Mouse (Mus musculus) C2C12 (cell line): ENCODE data around the gene Nav3. TPM values are rescaled to one million over a fixed set of nuclear protein-coding genes. Genes with fewer than 3 reads are reported as not detected.

Experiments used
- H3K27me3 ChIP-seq: one replicate; pipeline ENCODE4 v1.6.1; 2011; ENCODE audit not compliant: control insufficient read depth, insufficient read depth, insufficient read length
- H3K36me3 ChIP-seq: one replicate; pipeline ENCODE4 v1.6.1; 2011; ENCODE audit not compliant: control insufficient read depth, insufficient read depth
- H3K4me3 ChIP-seq: one replicate; pipeline ENCODE4 v1.5.1; 2011; ENCODE audit warnings: mild to moderate bottlenecking, control low read depth; ENCODE audit not compliant: poor library complexity, insufficient read depth, severe bottlenecking
- H3K79me2 ChIP-seq: one replicate; pipeline ENCODE4 v1.6.1; 2011; ENCODE audit not compliant: control insufficient read depth, insufficient read depth
- H3K79me3 ChIP-seq: one replicate; pipeline ENCODE4 v1.6.1; 2011; ENCODE audit warnings: low read depth, control low read depth
- H3ac ChIP-seq: one replicate; pipeline ENCODE3; 2011; ENCODE audit warnings: low read depth; ENCODE audit not compliant: control insufficient read depth, insufficient read length
- CEBPB ChIP-seq: IDR thresholded peaks from one replicate; pipeline ENCODE4 v1.6.1; 2011; ENCODE audit warnings: low read depth, mild to moderate bottlenecking, control low read depth, moderate library complexity
- CTCF ChIP-seq: IDR thresholded peaks from one replicate; pipeline ENCODE4 v1.5.1; 2011; ENCODE audit not compliant: control insufficient read depth, insufficient read depth, insufficient read length
- FOSL1 ChIP-seq: IDR thresholded peaks from one replicate; pipeline ENCODE4 v1.8.0; 2011; ENCODE audit warnings: mild to moderate bottlenecking, low read length; ENCODE audit not compliant: poor library complexity, insufficient read depth, severe bottlenecking
- MAX ChIP-seq: IDR thresholded peaks from one replicate; pipeline ENCODE4 v1.6.1; 2011; ENCODE audit warnings: mild to moderate bottlenecking, control low read depth
- MYOD1 ChIP-seq: IDR thresholded peaks from one replicate; pipeline ENCODE4 v1.6.1; 2011; ENCODE audit warnings: low read depth; ENCODE audit not compliant: control insufficient read depth, insufficient read length
- MYOG ChIP-seq: IDR thresholded peaks from one replicate; pipeline ENCODE4 v1.6.1; 2011; ENCODE audit not compliant: control insufficient read depth, insufficient read length; ENCODE audit errors: extremely low read depth
- USF1 ChIP-seq: IDR thresholded peaks from one replicate; pipeline ENCODE4 v1.6.1; 2011; ENCODE audit warnings: low read depth, mild to moderate bottlenecking, control low read depth, moderate library complexity
- polyA plus RNA-seq: library from polyadenylated mRNA; unstranded; fragments of >200 nt; fragmentation: generic; extraction: Trizol; gene quantifications from one replicate; pipeline ENCODE4 v1.2.1, GENCODE M21; 2012; ENCODE audit warnings: missing spikeins

The Nav3 gene
- polyA plus RNA-seq, 1 experiment = 5.0 TPM

DNA sequence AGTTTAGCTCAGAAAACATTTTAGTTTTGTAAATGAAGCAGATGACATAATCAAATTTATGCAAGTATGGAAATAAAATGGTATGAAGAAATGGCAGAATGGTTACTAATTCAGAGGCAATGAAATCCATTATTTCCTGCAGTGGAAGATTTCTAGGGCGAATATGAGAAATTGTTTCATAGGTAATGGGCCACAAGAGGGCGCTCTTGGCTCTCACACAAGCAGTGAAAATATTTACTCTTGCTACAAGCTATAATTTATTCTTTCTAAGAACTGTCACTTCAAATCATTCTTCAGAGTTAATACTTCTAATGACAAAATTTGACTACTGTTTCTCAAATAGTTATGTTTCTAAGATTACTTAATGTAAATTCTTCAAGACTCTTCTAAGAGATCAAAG, 690.4 kb downstream of the Nav3 start:
- H3K79me3 ChIP-seq = no peaks in the 10 kb centered on the region
- H3K79me2 ChIP-seq = no peaks in the 10 kb centered on the region
- H3K27me3 ChIP-seq = no peaks in the 10 kb centered on the region
- no peak overlapping the region for H3K4me3 ChIP-seq
- TF ChIP-seq MYOG = no peak
- no peak overlapping the region for H3ac ChIP-seq
- H3K36me3 ChIP-seq = peaks cover 53% of the 10 kb centered on the region

DNA sequence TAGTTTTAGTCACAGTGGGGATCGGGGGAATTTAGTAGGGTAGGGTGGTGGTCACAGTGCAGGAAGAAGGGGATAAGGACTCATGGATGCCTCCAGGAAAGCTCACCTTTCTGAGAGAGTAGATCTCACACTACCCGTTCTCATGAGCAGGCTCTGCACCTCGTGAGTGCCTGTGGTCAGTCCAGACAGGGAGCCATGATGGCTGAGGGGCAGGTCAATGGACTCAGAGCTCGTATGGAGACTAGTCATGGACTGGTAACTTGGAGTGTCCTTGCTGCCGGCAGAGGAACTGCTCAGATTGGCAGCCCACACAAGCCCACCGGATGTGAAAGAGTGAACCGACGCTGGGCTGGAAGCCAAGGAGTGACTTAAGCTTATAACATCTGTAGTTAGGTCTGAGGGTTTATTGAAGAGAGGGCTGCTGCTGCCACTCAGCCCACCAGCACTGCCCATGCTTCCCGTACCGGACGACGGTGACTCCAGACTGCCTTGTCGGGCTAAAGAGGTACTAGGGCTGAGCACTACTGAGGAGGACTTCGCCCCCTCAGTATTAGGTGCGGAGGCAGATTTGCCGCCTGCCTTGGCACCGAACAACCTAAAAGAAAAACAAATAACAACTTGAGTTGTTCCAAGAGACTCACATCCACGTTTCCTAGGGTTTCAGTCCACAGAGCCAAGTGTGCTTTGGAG, 691.4 kb downstream of the Nav3 start:
- H3K36me3 ChIP-seq = peaks cover 45% of the 10 kb centered on the region
- no peak for TF ChIP-seq MYOD1
- TF ChIP-seq MAX = no peak
- TF ChIP-seq CTCF = no peak
- TF ChIP-seq USF1 = no peak
- TF ChIP-seq CEBPB = no peak
- TF ChIP-seq MYOG = no peak
- TF ChIP-seq FOSL1 = no peak
- no peaks in the 10 kb centered on the region for H3K79me2 ChIP-seq
- no peak overlapping the region for H3K4me3 ChIP-seq
- no peaks in the 10 kb centered on the region for H3K79me3 ChIP-seq
- no peaks in the 10 kb centered on the region for H3K27me3 ChIP-seq
- H3ac ChIP-seq = no peak overlapping the region

DNA sequence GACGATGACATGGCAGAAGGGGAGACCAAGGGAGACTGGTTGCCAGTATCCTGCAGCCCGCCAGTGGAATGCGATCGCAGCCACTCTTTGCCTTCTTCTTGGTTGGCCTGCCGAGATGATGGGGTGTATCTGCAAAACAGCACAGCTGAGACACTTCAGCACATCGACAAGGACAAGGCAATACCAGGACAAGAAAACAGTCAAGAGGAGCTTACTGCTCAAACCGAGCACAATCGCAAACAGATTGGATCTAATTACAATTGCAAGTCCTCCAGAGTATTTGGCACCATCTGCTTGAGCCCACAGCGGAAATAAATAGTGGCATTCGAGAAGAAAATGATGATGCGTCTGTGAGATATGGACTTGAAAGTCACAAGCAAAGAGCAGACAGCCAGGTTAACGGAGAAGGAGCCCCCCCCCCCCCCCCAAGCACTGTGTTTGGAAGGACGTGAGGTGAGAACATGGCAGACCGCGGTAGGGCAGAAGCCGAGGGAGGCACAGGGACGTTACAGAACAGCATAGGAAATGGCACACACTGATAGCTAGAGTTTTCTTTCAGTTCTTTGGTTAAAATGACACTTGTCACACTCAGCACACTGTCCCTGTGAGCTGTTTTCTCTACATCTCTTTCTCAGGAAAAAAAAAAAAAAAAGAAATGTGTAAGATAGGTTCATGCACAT, 696.9 kb downstream of the Nav3 start:
- TF ChIP-seq FOSL1 = no peak
- TF ChIP-seq MYOG = no peak
- TF ChIP-seq USF1 = no peak
- no peak for TF ChIP-seq CTCF
- no peak for TF ChIP-seq MYOD1
- TF ChIP-seq MAX = no peak
- no peak for TF ChIP-seq CEBPB
- Histone ChIP-seq H3K4me3 (no peak overlapping the region), H3K27me3 (no peaks in the 10 kb centered on the region), H3K79me2 (no peaks in the 10 kb centered on the region), H3K79me3 (no peaks in the 10 kb centered on the region), H3K36me3 (peaks cover 26% of the 10 kb centered on the region), H3ac (no peak overlapping the region)

DNA sequence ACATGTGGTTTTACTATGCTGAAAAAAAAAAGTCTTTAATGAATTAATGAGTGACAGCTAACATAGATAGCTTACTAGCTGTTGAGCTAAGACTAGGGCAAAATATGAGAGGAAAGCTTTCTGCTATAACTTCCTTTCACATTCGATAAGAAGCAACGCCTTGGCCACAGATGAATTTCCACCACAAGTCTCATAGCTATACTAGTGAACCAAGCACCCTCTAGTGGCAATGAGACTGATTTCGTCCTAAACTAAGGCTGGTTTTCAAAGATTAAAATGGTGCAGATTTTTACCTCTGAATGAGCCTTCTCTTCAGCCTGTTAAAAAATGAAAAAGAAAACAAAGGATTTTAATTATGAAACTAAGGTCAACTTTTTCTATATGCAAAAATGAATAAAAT, 709.1 kb downstream of the Nav3 start:
- Histone ChIP-seq H3ac (no peak overlapping the region), H3K36me3 (peaks cover 64% of the 10 kb centered on the region), H3K27me3 (no peaks in the 10 kb centered on the region), H3K79me3 (no peaks in the 10 kb centered on the region), H3K79me2 (no peaks in the 10 kb centered on the region), H3K4me3 (no peak overlapping the region)
- TF ChIP-seq CEBPB (no peak), CTCF (no peak), MYOD1 (no peak)

DNA sequence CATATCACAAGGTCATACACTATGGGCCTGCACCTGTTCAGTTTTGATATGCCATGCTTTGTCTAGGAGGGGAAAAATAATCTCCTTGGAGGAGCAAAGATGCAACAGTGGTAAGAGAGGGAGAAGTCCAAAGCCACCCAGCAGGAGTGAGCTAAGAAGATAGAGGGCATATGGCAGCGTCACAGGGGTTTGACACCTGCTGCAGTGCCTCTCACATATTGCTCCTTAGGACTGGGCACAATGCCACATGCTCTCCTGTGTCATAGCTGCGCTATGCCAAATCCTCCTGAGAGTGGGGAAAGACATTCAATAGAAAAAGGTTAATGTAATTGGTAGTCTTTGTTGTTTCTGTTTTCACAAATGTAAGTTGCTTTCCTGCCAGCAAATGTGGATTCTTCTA, 714.3 kb downstream of the Nav3 start:
- Histone ChIP-seq H3K79me3 (no peaks in the 10 kb centered on the region), H3K27me3 (no peaks in the 10 kb centered on the region), H3K79me2 (no peaks in the 10 kb centered on the region), H3K4me3 (no peak overlapping the region), H3K36me3 (peaks cover 48% of the 10 kb centered on the region), H3ac (no peak overlapping the region)
- TF ChIP-seq CTCF (no peak), MYOG (no peak)

DNA sequence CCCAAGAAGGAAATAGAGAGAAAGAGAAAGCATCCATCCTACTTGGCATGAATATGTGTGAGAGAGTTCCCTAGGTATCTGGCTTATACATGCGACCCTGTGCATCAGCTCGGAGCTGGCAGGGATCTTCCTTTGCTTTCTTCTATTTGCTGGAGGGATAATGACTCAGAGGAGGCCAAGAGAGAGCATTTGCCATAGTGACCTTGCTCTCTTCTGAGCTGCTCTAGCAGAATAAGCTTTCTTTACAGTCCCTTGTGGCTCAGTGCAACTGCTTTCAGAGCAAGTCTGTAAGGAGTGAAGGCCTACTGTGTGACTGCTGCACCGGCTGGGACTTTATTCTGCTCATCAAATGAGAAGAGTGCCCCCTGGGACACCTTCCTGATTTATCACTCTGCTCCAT, 715.7 kb downstream of the Nav3 start:
- H3K36me3 ChIP-seq = peaks cover 36% of the 10 kb centered on the region
- H3K79me2 ChIP-seq = no peaks in the 10 kb centered on the region
- TF ChIP-seq MAX (no peak), MYOG (no peak), FOSL1 (no peak), CTCF (no peak), CEBPB (no peak), USF1 (no peak), MYOD1 (no peak)
- H3K4me3 ChIP-seq = no peak overlapping the region
- no peak overlapping the region for H3ac ChIP-seq
- H3K27me3 ChIP-seq = no peaks in the 10 kb centered on the region
- H3K79me3 ChIP-seq = no peaks in the 10 kb centered on the region
